Mouse (Mus musculus) gastrocnemius, postnatal 4 days (tissue): ENCODE measurements around the gene Dync1i1. TPM values are rescaled to one million over a fixed set of nuclear protein-coding genes. Genes with fewer than 3 reads are reported as not detected.

Experiments
- DNase-seq, 2 experiments: peaks; one replicate each; pipeline ENCODE4 v3.0.0; 2021 to 2022; ENCODE audit warnings: low spot score in 2 of 2, mixed read lengths in 2 of 2
- total RNA-seq, 2 experiments: library from RNA; stranded (reverse); gene quantifications; 2 replicates each; pipeline ENCODE4 v1.2.3; 2021

The Dync1i1 gene
- total RNA-seq, 2 experiments from 2014 or later = 4.5 to 5.3 TPM

DNA sequence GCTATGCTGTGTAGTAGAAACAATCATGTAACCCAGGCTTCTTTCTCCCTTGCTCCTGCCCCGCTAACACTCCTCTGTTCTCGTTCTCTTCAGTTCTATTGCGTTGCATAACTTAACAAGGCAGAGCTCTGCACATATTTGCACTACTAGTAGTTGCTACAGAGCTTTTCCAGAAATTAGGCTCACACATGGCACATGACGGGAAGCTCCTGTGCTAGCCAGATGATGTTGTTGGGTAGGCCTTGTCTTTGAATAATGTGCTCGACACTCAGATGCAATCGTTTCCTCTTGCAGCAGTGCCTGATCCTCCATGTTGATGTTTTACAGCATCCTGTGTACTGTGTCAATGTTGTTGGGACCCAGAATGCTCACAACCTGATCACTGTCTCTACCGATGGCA lies 240.9 kb downstream of the Dync1i1 start:
- no peak for DNase-seq

DNA sequence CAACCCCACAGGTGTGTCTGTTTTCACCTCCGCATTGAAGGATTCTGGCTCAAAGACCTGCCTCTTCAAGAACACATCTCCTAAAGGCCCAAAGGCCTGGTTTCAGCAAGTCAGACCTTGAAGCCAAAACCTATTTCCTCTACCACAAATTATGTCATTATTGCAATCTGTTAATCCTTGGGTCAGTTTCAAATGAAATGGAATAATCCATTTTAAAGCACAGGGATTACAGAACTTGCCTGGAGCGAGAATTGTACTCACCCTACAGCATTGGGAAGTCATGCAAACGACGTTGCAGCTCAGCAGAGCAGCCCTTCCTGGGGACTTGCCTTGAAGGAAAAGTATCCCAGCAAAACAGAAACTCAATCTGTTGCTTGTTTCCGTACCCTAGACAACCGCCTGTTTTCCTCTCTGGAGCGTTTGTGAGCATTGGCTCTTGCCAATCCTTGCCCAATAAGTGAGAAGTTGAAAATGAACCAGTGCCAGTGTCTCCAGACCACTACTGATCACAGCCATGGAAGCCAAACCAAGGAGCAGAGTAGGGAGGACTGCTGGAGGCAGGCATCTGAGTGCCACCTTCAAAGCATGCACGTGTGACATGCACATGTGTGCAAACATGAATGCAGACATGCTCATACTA lies 241.5 kb downstream of the Dync1i1 start:
- DNase-seq = no peak

DNA sequence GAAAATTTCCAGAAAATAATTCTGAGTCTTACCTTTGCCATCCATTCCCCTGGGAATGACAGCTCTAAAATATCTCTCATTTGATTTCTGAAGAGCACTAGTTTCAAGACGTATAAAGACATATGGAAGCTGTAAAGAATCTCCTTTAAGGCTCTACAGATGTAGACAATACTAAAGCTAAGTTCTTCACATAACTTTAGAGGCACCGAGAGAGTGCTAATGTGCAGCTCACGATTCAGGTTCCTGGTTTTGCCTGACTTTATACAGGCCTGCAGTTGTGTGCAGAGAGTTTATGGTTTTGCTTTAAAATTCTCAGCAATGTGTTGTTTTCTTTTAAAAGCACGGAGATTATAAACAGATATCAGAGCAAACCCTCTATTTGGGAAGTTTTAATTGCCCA lies 242.1 kb downstream of the Dync1i1 start:
- no peak for DNase-seq

- DNase-seq = no peak
These were observed 244.2 kb downstream of the Dync1i1 start for GRCm38 (mm10) chr6:5969613-5970012.

DNA sequence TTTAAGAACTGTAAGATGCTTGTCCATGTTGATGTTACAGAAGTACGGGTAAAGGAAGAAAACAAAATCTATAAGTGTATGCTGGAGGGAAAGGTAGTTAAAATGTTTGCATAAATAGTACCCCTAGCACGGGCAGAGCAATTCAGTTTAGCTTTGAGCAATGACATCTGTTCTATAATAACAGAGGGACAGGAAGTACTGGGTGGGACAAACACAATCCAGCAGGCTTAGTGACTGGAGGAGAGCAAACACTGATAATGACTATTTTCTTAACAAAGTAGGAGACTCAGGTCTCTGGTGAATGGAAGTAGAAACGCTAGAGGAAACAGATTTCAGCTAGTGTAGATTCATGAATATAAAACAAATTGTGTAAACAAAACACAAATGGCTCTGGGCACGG lies 250.8 kb downstream of the Dync1i1 start:
- no peak for DNase-seq

GRCm38 (mm10) chr6:5977238-5977920 lies 251.9 kb downstream of the Dync1i1 start:
- DNase-seq = no peak

DNA sequence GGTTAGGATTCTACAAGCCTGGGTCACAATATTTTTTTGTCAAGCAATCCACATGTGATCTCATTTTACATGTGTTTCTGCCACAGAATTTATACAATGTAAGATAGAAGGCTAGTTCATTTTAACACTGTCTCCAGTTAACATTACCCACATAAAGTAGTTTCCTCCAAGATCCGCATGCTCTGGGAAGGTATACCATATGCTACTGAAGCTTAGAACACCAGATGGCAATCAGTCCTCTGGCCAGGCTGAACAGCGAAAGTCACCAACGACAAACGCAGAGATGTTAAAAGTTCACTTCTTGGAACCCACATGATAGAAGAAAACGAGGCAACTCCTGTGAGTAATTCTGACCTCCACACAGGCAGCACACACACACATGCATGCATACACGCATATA lies 265.8 kb downstream of the Dync1i1 start:
- no peak for DNase-seq

DNA sequence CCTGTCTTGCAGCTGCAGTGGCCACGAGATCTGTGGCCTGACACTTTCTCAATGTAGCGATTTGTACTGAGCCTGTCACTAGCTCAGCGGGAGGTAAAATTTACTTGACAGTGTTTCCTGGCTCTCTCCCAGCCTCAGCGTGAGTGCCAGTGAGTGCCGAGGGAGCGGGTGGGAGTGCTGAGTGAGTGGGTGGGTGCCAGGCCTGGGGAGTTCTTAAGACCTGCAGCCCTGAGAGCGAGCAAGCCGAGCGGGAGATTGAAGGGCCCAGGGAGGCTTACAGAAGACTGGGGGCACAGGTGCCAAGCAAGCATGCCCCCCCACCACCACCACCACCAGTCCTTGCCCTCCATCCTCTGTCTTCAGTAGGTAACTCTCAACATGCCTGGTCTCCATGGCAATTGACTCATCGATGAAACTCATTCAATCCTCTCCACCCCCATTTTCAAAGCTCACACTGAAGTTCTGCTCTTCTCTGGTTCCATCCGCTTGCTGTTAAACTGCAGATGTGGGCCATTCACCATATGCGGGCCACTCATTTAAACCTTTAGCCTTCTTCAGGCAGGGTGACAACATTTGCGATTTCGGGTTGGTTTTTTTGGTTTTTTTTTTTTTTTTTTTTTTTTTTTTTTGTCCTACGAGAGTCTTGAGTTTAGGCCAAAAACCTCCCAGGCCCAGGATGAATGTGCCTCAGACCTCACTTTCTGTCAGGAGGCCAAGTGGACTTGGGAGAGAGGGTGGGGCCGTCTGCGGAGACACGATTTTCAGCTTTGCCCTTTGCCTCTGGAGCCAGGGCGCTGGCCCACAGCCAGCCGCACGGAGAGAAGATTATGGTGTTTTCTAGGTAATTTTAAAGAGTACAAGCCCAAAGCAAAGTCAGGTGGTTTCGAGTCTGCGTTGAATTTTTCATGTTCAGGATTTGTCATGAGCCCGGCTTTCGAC lies 266.6 kb downstream of the Dync1i1 start:
- DNase-seq = peak in 1 of 2 experiments; percentile 29

- no peak for DNase-seq
These were observed 267.6 kb downstream of the Dync1i1 start for GRCm38 (mm10) chr6:5993056-5993455.

DNA sequence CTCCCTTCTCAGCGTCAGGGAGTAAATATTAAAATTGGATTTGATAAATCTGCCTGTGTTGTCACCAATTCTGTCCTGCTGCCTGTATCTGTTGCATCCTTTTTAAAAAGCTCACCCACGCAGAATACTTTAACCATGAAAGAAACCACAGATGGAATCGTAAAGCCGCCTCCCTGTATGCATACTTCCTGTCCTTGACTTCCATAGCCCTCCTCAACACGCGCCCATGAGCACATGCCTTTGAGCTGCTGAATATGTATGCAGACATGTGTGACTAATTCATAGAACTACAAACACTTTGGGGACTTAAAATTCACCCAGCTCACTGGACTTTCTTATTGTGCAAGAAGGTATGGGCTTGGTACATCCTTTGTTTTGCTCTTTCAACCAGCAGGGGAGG lies 272.1 kb downstream of the Dync1i1 start:
- DNase-seq = no peak

GRCm38 (mm10) chr6:6002061-6002460 lies 276.6 kb downstream of the Dync1i1 start:
- DNase-seq = no peak

GRCm38 (mm10) chr6:6004756-6005485 lies 279.5 kb downstream of the Dync1i1 start:
- DNase-seq = no peak

GRCm38 (mm10) chr6:6005762-6006431 lies 280.5 kb downstream of the Dync1i1 start:
- DNase-seq = peak; percentile 54 to 74

DNA sequence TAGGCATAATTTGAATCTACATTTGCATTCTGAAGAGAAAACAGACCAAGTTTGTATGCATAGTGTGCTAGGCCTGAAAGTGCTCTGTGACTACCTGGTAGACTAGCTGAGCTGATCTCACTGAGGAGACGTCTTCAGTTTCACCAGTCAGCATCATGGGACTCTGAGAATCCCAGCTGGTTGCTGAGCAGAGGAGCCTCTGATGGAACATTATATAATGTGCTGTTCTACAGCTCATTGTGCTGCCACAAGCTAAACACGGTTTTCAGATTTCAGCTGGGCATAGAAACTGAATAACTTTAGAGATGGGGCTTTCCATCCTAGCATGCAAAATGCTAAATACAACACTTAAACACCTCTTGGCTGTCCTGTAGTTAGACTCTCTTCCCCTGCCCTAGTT lies 285.9 kb downstream of the Dync1i1 start:
- DNase-seq = no peak

DNA sequence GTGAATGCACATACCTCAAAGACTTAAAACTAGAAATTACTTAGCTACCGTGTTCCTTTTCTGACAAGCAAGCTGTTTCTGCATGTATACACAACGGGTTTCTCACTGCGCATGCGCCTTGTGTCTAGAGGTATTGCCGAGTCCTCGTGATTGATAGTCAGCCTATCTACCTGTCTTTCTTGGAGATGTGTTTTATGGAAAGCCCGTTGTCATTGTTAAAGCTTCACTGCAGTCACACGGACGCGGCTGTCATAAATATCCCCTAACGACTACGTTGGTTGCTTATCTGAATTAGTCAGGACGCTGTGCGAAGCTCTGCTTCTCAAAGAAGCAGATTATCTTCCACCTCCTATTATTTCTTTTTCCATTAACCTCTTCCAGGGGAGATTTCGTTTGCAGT lies 290.2 kb downstream of the Dync1i1 start:
- DNase-seq = no peak

- no peak for DNase-seq
These were observed 291.5 kb downstream of the Dync1i1 start for GRCm38 (mm10) chr6:6016931-6017330.

DNA sequence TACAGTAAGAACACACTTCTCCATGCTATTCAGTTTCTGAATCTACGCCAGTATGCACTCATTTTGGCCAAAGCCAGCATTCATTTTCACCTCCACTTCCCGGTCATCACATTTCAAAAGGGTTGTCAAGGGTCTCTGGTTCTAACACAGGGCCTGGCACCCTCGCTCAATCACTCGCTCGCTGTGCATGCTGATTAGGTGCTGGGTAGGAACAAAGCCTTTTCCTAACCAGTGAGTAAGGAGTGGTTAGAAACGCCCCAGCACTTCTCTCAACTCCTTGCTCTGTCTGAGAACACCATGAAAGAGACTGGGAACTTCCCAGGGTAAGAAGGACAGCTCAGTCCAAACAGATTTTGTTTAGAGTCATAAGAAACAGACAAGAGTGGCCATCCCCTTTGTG lies 298.5 kb downstream of the Dync1i1 start:
- DNase-seq = no peak

DNA sequence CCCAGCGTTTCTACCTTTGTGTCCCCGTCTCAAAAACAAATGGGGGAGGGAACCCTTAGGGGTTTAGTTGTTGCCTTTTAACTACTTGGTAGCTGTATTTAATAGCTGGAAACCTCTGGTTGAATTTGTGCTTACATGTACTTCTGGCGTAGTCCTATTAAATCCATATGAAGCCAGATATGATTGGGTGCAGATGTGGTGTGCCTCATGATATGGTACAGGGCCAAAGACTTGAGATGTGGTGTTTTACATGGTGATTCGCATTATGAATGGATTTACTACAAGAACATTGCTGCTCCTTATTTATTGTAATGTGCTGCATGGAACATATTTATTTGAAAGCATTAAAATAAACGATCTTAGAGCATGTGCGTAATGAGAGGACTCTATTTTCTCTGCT lies 302.2 kb downstream of the Dync1i1 start:
- no peak for DNase-seq

GRCm38 (mm10) chr6:6038773-6039550 lies 313.5 kb downstream of the Dync1i1 start:
- no peak for DNase-seq
